Mouse (Mus musculus) brain, embryonic 14.5 days (tissue): ENCODE measurements around the gene AU018091.

ENCODE experiments used
- CTCF ChIP-seq: fragments of 200-500 bp; IDR thresholded peaks from 2 replicates; pipeline ENCODE4 v1.5.1; 2012; ENCODE audit warnings: inconsistent platforms, mild to moderate bottlenecking, moderate library complexity, borderline replicate concordance; ENCODE audit not compliant: insufficient read depth, insufficient read length; ENCODE audit errors: extremely low read depth
- POLR2A ChIP-seq: fragments of 200-500 bp; IDR thresholded peaks from 2 replicates; pipeline ENCODE4 v1.6.1; 2012; ENCODE audit warnings: mild to moderate bottlenecking, inconsistent platforms, borderline replicate concordance; ENCODE audit not compliant: poor library complexity, insufficient read depth, insufficient read length, severe bottlenecking; ENCODE audit errors: extremely low read depth

DNA sequence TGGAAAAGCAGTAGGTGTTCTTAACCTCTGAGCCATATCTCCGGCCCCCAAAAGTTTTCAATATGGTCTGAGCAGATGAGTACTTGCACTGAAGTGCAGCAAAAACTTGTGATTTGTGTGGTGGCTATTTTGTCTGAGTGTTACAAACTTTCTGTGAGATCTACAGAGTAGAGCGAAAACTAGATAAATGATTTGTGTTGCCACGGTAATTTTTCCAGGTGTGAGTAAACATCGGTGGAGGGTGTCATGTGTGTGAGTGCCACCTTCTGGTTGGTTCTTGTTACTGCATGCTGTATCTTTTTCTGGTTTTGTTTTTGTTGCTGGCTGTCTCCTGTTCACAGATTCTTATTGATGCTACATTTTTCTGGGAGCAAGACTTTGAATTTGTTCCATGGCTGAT lies 15.4 kb upstream of the AU018091 start:
- no peak for TF ChIP-seq POLR2A
- TF ChIP-seq CTCF = peak; percentile 41; the same call in 1 of the 2 replicates
